Mouse (Mus musculus): ENCODE measurements around the gene Ypel3. TPM values are rescaled to one million over a fixed set of nuclear protein-coding genes. Genes with fewer than 3 reads are reported as not detected.

The Ypel3 gene
- total RNA-seq, 4 experiments from 2014 or later = 256 to 289 (median 278) TPM

DNA sequence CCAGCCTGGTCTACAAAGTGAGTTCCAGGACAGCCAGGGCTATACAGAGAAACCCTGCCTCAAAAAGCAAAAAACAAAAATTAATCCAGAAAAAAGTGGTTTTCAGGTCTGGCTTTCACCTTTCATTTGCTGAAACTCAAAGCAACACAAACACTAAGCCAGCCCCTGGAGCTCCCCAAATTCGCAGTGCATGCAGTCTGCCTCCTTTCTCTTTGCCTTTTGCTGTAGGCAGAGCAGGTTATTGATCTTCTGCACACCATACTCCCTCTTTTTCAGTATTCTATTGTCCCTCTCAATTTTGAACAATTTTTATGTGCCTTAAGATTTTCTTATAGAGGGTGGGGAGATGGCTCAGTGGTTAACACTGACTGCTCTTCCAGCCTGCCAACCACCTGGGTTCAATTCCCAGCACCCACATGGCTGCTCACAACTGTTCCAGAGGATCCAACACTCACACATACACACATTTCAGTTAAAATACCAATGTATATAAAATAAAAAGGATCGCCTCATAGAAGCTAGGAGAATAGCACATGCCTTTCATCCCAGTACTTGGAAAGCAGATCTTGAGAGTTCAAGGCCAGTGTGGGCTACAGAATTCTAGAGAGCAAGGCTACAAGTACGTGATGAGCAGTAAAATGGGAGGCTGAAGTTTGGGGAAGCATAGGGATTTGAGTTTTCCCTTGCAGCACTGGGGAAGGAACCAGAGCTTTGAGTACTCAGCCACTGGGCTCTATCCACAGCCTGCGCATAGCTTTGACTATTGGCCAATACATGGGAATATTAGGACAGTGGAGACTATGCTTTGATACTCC is 16.9 kb downstream of the Ypel3 start:
- no peak for DNase-seq (ENCODE audit: low spot score in 2 of 2)

DNA sequence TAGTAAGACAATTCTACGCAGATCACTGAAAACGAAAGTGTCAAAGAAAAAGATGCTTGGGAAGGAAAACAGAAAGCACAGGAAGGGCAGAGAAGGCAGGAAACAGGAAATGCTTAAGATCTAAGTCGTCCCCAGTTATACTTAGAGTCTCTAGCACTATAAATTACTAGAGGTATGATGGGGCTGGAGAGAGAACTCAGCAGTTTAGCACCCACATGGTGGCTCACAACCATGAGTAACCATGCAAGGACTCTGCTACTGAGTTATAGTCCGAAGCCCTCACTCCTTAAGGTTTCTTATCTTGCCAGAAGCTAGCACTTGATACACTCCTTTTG is 17.5 kb downstream of the Ypel3 start:
- DNase-seq (ENCODE audit: low spot score in 2 of 2) = no peak

DNA sequence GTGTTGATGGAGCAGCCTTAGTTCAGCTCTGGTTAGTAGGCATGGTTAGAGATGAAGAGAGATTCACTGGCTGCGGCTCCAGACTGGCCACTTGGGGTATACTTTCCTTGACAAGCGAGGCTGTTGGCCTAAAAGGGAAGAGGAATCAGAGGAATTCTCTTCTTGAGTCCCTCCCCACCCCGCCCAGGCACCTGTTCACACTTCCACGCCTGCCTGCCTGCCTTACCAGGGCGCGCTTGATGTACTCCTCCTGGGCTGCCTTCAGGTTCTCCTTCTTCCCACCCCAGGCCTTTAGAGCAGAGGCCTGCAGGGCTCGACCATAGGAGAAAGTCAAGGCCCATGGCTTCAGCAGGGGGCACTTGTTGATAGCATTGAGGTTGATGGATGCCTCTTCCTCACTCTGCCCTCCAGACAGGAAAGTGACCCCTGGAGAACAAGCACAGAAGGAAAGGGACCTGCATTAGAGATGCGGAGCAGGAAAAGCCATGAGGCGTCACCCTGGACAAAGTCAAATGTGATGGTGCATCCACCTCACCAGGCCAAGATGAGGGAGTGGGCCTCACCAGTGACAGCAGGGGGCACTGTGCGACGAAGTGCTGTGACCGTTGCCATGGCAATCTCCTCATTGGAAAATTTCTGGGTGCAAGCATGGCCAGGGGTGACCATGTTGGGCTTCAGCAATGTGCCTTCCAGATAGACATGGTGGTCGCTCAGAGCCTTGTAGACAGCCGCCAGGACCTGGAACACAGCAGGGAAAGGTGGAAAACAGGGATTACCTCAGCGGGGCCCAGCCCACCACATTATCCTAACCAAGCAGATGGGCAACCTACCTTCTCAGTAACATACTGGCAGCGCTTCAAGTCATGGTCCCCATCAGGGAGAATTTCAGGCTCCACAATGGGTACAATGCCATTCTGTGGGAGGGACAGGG is 18.9 kb downstream of the Ypel3 start:
- no peak for DNase-seq (ENCODE audit: low spot score in 2 of 2)

DNA sequence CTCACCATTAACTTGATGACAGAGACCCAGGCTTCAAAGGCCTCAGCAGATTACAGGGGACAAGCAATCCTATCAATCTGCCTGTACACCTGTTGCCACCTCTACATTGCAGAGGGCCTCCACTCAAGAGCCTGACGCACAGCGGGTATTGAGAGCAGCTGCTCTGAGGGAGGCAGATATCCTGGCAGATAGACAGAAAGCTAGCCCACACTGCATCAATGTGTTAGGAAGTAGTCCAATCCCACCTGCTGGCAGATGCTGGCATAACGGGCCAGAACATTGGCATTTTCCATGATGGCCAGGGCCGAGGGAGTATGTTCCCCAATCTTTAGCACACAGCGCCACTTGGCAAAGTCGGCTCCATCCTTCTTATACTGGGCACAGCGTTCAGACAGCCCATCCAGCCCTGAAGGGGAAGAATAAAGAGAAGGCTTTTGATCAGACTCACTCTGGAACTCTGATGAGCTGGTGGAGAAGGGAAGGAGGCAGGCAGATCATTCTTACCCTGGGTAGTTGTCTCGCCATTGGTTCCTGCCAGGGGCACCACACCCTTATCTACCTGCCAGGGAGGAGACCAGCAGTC is 19.7 kb downstream of the Ypel3 start:
- no peak for DNase-seq (ENCODE audit: low spot score in 2 of 2)

DNA sequence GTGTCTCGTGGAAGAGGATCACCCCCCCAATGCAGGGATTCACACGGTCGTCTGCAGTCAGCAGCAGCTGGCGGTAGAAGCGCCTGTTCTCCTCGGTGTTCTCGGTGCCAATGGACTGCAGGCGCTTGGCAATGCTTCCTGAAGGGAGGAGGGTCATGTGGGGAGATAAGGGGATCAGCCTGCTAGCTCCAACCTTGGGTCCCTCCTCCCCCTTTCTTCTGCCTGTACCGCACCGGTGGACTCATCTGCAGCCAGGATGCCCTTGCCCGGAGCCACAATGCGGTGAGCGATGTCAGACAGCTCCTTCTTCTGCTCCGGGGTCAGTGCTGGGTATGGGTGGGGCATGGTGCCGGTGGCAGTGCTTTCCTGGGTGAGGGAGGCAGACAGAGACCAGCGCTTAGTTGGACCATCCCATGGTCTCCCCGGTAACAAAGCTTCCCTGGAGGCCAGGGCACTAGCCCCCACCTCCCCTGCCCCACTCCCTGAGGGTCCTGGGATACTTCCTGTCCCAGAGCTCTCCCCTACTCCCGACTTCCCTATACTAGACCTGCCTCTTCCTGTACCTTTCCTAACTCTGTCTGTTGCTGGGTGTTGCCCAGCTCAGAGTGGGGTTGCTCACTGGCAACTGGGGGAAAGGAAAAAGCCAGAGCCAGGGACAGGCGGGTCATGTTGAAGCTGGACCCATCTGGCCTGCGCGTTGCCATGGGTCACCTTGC is 20.8 kb downstream of the Ypel3 start, which contains the start of gene Fam57b:
Gene Fam57b, plus strand, starts transcription at position 258 of the 716 bp plus-strand sequence.
- no peak for DNase-seq (ENCODE audit: low spot score in 2 of 2)

DNA sequence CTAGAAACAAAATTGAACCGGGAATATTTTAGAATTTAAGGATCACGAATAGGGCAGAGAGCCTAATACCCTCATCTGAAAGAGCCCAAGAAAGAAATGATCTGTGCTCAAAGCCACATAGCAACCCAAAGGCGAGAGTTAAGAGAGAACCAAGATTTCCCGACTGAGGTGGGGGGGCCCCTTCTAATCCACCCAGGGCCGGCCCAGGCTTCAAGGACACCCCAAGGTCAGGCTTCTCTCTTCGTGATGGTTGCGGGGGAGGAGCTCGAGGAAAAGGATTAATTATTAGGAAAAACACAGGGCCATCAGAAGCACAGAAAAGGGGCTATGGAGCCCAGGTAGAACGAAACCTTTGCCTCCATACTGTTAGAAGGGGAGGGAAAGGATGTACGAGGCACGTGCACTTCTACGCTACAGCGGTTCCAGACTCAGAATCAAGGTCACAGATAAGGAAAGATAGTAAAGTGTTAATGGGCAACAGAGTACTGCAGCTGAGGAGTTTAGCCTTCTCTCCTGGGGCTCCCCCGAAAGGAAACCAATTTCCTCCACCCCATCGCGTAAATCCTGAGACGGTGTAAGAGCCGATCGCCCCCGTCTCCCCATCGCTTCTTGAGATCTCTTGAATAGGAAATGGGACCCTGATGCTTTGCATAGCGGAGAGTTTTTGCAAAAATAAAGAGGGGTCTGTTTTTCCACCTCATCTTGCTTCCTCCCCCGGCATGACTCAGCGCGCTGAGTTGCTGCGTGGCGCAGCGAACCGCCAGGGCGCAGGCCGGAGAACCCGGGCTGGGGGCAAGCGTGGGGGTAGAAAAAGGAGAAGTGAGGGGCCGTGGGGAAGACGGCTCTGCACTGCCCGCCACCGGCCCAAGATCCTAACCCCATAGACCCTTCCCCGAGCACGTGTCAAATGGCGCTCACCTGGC is 21.6 kb downstream of the Ypel3 start:
- DNase-seq (ENCODE audit: low spot score in 2 of 2) = no peak

DNA sequence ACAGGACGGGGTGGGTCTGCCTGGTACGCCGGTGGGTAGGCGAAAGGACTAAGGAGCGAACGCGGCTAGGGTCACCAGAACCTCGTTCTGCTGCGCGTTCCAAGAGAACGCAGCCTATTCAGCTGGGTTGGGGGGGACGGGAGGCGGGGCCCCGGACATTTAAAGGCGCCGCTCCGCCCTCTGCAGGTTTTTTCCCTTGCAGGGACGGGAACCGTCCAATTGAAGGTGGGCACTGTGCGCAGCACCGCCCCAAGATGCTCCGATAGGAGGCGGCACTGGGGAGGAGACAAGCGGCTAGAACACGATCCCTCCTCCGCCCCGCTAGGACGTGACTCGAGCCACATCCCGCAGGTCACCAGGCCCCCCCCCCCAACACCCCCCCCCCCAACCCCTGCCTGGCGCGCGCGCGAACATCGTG is 22.3 kb downstream of the Ypel3 start:
- DNase-seq (ENCODE audit: low spot score in 2 of 2) = peak; percentile 92 to 98

DNA sequence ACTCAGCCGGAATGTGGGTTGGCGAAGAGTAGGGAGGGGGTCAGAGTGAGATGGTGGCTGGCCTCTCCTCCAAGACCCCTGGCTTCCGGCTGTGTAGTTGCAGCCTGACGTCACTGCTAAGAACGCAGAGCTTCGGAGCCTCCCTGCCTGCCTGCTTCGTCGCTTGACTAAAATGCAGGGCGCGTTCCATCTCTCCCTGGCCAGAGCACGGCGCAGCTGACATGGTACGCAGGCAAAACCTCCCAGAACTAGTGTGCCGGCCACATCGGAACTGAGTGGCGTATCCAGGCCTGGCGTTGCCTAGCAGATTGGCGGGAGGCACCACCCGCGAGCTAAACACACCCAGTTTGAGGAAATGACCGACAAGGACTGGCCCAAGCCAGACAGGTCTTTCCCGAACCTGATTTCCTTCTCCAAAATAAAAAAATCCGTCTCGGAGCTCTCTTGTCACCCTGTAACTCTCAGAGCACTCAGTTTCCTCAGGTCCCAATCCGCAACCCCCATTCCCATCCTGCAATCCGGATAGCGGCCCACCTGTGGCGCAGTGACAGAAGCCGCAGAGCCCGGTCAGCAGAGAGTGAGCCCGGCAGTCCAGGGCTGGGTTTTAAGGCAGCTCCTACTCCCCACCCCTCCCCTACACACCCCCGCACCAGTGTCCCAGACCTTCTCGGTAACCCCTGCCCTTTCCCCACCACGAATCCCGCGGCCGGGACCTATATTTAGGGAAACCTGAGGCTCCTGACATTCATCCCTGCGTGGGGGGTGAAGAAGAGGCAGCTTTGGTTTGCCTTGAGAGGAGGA is 22.9 kb downstream of the Ypel3 start:
- DNase-seq (ENCODE audit: low spot score in 2 of 2) = peak in 1 of 2 experiments; percentile 67

DNA sequence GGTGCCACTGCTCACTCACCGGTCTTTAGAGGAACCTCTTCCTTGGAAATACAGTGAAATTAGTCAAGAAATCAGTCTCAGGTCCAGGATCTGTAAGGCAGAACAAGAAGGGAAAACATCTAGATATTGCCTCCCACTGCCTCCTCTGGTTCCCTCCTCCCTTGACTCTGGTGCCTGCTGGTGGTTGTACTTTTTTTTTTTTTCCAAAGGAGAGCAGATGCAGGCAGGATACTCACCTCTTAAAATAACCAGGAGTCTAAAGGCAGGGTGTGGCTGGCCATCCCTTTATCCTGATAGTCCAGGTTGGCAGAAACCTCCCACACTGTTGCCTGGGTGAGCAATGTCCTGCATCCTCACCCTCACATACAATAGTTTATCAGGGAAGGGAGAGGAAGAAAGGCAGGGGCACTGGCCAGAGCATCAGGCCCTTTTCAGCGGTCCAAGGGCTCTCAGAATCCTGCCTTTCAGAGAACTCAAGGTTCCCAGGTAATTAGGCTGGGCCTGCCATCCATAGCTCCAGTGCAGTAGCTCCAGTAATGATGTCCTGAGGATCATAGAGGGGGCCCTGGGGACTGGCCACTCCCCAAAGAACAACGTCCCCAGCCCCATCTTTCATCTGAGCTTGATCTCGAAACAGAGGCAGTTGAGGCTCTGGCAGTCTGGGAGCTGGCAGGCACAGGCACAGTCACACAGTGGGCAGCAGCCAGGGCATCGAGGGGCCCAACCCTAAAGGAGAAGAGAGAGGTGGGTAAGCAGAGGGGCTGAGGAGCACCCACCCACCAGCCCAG is 23.7 kb downstream of the Ypel3 start:
- DNase-seq (ENCODE audit: low spot score in 2 of 2) = no peak

DNA sequence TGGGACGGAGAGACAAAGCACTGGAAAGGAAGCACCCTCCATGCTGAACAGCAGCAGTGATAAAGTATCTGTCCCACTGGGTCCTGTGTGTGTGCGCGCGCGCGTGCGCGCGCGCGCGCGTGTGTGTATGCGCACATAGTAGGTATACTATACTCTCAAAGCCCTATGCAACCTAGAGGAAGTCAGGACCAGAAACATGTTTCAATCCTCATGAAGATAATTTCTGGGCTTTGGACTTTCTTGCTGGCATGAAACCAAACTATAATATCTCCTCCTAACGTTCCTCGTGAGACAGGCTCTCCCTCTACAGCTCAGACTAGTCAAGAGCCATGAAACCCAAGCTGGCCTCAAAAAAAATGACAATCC is 24.3 kb downstream of the Ypel3 start:
- no peak for DNase-seq (ENCODE audit: low spot score in 2 of 2)

DNA sequence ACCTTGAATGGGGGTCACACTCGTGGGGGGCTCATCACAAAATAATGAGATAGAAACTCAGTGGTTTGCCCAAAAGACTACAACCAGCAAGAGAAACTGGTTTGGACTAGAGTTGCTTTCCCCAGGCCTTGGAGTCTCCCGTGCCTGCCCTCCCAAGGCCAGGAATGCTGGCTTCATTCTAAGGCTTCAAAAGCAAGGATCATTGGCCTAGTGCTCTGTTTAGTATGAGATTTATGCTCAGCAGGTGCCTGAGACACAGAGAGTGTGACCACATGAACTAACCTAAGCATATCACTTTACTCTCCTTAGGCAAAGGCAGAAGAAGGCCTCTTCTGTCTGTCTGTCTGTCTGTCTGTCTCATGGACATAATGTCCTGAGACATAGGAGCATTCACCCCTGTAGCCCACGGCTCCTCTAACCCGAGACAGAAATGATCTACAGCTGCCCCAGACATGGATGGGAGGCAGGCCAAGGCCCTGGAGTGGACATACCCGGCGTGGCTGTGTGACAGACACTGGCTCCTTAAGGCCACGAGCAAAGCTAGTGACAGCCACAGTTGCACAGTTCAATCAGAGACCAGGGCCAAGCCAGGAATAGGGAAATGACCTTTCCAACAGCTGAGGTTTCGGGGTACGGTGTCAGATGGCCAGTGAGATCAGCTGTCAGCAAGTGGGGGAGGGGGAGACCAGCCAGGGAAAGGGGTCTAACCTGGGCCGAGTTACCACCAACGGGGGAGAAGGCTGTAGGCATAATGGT is 25.6 kb downstream of the Ypel3 start:
- DNase-seq (ENCODE audit: low spot score in 2 of 2) = no peak

DNA sequence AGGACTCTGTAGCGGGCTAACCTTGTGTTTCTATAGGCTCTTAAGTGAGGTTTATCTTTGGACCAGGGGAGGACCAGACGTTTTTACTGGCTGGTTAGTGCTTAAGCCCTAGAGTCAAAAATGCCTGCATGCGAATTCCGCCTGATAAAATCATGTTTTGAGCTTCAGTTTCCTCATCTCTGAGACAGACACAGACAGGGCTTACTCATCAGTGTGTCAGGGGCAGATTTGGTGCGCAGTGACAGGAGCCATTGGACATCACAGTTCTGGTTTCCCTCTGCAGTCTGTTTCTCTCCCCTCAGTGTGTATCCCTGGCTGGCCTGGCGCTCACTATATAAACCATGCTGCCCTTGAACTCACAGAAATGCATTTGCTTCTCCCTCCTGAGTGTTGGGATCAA is 26.4 kb downstream of the Ypel3 start:
- no peak for DNase-seq (ENCODE audit: low spot score in 2 of 2)

DNA sequence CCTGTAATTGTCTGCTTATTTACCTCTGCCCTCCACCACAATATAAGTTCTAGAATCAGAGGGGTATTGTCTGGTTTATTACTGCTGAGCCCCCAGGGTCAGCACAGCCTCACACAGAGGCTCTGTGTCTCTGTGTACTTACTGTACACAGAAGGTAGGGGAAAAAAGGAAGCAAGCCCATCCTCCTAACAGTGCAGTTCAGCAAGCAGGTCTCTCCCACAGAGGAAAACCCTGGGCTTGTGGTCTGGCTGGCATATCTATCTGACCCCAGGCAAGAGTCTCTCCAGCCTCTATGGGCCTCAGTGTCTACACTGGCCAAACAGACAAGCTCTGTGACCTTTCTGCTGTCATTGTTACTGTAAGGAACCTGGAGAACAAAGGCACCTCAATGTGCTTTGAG is 27.0 kb downstream of the Ypel3 start:
- DNase-seq (ENCODE audit: low spot score in 2 of 2) = no peak

DNA sequence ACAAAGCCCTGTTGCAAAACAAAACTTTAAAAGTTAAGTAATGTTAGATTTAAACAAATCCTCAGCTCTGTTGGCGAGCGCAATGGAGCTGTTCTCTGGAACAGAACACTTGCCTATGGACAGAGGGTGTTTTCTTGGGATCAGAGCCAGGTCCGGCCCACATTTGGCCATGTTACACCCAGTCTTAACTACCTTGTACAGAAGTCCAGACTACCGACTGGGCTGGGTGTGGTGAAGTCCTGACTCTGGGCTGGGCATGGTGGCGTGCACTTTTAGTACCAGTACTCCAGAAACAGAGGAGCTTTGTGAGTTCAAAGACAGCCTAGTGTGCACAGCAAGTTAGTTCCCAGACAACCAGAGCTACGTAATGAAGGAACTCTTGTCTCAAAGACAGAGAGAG is 30.2 kb downstream of the Ypel3 start:
- no peak for DNase-seq (ENCODE audit: low spot score in 2 of 2)

DNA sequence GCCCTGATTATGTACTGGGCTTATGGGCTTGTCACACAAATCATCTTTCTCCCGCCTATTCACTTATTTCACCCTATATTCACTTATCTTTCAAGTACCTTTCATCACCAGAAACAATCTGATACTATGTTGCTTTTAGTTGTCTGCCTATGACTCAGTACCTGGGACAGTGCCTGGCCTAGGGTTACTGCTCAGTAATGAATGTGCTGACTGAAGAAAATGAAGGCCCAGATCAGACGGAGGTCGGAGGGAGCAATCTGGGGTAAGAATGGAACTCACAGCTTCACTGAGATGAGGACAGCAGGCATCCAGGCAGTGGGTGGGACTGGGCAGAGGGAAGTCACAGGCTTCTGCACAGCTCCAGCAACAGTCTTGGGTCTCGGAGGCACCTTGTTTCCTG is 30.6 kb downstream of the Ypel3 start:
- DNase-seq (ENCODE audit: low spot score in 2 of 2) = no peak

DNA sequence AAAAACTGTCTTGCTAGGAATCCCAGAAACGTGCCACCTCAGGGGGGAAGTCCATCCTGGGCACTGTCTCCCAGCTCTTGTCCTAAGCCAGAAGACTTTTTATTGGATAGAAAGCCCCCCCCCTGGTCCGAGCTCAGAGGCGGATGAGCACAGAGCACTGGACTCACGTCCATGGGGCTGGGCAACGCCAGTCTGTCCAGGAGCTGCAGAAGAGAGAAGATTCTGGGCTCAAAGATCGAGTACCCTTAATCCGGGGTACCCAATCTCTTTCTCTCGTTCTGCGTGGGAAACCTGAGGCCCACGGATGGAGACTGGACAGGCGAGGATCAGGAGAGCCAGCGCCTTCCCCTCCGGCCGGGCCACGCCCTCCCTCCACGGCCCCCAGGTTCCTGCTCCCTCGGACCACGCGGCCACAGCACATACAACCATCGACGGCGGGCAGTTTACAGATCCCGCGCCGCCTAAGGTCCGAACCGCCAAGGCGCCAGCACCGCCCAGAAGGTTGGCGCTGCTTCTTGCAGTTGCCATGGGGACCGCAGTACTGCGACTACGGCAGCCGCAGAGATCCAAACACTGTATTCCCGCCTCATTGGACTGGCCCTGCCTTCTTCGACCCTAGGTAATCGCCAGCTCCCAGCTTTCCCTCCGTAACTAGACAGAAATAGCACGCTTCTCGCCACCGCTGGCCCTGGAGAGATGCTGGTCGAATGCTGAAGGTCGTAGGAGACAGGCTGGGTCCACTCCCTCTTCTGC is 32.1 kb downstream of the Ypel3 start:
- DNase-seq (ENCODE audit: low spot score in 2 of 2) = peak; percentile 84 to 85

DNA sequence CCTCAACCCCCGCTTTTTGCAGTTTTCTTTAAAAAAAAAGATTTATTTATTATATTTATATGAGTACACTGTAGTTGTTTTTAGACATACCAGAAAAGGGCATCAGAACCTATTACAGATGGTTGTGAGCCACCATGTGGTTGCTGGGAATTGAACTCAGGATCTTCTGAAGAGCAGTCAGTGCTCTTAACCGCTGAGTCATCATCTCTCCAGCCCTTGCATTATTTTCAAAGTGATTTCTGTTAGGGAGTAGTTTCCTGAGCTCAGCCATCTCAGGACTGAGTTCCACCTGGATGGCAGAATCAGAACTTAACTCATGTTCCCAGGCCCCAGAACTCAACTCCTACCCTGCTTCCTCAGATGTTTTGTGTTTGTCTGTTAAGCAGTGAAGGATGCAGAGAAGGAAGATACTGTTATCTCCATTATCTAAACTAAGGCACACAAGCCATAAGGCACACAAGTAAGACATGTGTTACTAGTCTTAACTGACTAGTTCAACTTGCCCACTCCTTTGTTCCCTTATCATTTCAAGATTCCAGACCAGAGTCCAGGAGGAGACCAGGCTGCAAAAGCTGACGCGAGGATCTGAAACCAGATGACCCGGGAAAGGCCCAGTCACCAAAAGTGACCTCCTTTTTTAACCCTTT is 33.1 kb downstream of the Ypel3 start:
- DNase-seq (ENCODE audit: low spot score in 2 of 2) = no peak
